Mouse (Mus musculus) forebrain, embryonic 13.5 days (tissue): ENCODE data around the gene Thbs4. TPM values are rescaled to one million over a fixed set of nuclear protein-coding genes. Genes with fewer than 3 reads are reported as not detected.

ENCODE experiments used
- ATAC-seq: fragments of 200-750 bp; cut with Nextera tagmentation; 2 replicates; pipeline ENCODE4 v1.8.0; 2017
- H3K27ac ChIP-seq: fragments of 300-500 bp; sonication (generic); 2 replicates; pipeline ENCODE4 v1.5.1; 2015; ENCODE audit warnings: inconsistent platforms, mild to moderate bottlenecking, moderate library complexity
- H3K27me3 ChIP-seq: fragments of 300-500 bp; sonication (generic); 2 replicates; pipeline ENCODE4 v1.6.1; 2015; ENCODE audit warnings: mild to moderate bottlenecking, inconsistent platforms
- H3K36me3 ChIP-seq: fragments of 300-500 bp; sonication (generic); 2 replicates; pipeline ENCODE4 v1.6.1; 2015; ENCODE audit warnings: mild to moderate bottlenecking, inconsistent platforms; ENCODE audit not compliant: poor library complexity, severe bottlenecking
- H3K4me1 ChIP-seq: fragments of 300-500 bp; sonication (generic); 2 replicates; pipeline ENCODE4 v1.6.1; 2015; ENCODE audit warnings: inconsistent platforms
- H3K4me2 ChIP-seq: fragments of 300-500 bp; sonication (generic); 2 replicates; pipeline ENCODE4 v1.6.1; 2015; ENCODE audit warnings: inconsistent platforms, mild to moderate bottlenecking, moderate library complexity
- H3K4me3 ChIP-seq: fragments of 300-500 bp; sonication (generic); 2 replicates; pipeline ENCODE4 v1.5.1; 2015; ENCODE audit warnings: mild to moderate bottlenecking, inconsistent platforms
- H3K9ac ChIP-seq: fragments of 300-500 bp; sonication (generic); 2 replicates; pipeline ENCODE4 v1.6.1; 2015; ENCODE audit warnings: mild to moderate bottlenecking, inconsistent platforms
- H3K9me3 ChIP-seq: fragments of 300-500 bp; sonication (generic); replicated peaks from 2 replicates; pipeline ENCODE4 v1.6.1; 2016; ENCODE audit warnings: inconsistent platforms
- WGBS: fragments of 180-500 bp; shearing (Covaris S2); methylation state at CpG from one replicate; pipeline ENCODE4 v1.1.7; 2015; 5-methylcytosine and 5-hydroxymethylcytosine counted together
- polyA plus RNA-seq: library from polyadenylated mRNA; unstranded; fragments of >200 nt; fragmentation: Nextera tagmentation; extraction: Ambion mirVana; gene quantifications from 2 replicates; pipeline ENCODE4 v1.2.1, GENCODE M21; 2015

The Thbs4 gene
- polyA plus RNA-seq, 1 experiment from 2014 or later: 1.4 TPM

DNA sequence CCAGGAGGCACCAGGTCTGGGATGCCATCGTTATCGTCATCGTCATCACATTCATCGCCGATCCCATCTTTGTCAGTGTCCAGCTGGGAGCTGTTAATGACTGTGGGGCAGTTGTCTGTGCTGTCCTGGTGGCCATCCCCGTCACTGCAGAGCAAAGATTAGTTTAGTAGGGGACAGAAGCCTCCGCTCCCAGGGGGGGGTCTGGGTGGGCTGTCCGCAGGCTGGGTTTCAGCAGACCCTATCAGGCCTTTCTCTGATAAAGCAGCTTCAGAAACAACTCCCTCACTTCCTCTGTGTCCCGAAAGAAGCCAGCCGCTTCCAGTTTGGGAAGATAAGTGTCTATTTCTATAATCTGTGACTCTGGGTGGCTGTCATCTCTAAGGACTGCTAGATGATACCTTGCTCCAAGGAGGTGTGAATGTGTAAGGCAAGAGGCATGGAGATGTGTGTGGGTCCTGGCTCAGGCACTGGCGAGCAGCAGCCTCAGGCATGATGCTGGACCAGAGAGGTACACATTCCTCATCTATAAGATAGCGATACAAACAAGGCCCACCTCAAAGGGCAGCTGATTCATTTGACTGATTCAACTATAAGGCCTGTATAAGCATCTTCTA, 36.5 kb downstream of the Thbs4 start:
- H3K36me3 ChIP-seq: no peaks in the 10 kb centered on the region
- no peak overlapping the region for H3K4me2 ChIP-seq
- H3K4me1 ChIP-seq: no peaks in the 10 kb centered on the region
- 84% methylated on average over 12 of the region's 12 CpGs for WGBS
- no peak overlapping the region for H3K27ac ChIP-seq
- no peaks in the 10 kb centered on the region for H3K9me3 ChIP-seq
- no peak overlapping the region for H3K9ac ChIP-seq
- H3K27me3 ChIP-seq: no peaks in the 10 kb centered on the region
- no peak for ATAC-seq
- H3K4me3 ChIP-seq: no peak overlapping the region

DNA sequence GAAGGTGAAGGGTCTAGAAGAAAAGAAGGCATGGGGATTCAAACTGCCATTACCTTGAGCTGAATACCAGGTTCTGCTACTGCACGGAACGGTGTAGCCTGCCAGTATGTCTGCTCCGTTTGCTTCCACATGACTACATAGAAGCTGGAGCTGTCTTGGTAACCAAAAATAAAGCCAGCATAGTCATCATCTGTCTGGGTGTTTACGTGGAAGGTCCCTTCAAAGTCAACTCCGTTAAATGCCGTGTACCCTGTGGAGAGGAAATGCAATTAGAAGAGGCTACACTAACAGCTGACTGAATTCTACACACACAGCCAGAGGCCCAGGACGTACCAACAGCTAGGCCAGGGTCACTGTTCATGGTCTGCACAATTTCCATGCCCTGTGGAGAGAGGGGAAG, 39.6 kb downstream of the Thbs4 start:
- no peak overlapping the region for H3K9ac ChIP-seq
- H3K4me3 ChIP-seq: no peak overlapping the region
- ATAC-seq: no peak
- no peaks in the 10 kb centered on the region for H3K9me3 ChIP-seq
- H3K4me2 ChIP-seq: no peak overlapping the region
- H3K36me3 ChIP-seq: no peaks in the 10 kb centered on the region
- peaks cover 13% of the 10 kb centered on the region for H3K4me1 ChIP-seq
- 52% methylated on average over 7 of the region's 7 CpGs for WGBS
- no peaks in the 10 kb centered on the region for H3K27me3 ChIP-seq
- no peak overlapping the region for H3K27ac ChIP-seq

DNA sequence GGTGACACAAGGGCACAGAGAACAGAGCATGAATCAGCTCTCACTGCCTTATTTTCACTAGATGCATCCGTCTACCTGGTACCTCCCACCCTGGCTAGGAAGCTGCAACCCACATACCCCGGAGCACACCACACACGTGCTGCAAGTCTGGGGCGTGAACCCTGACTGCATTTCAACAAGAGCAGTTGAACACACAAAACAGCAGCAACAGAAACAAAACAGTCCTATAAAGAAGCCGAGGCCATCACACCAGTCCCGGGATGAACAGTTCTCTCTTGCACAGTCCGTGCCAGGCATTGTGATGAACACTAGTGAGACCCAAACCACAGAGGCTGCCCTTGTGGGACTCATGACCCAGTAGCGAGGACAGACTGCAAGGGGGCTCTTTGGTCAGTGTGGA, 40.9 kb downstream of the Thbs4 start:
- Histone ChIP-seq H3K9me3 (no peaks in the 10 kb centered on the region), H3K4me1 (peaks cover 13% of the 10 kb centered on the region), H3K36me3 (no peaks in the 10 kb centered on the region), H3K4me3 (no peak overlapping the region), H3K27me3 (no peaks in the 10 kb centered on the region), H3K27ac (no peak overlapping the region), H3K9ac (no peak overlapping the region), H3K4me2 (no peak overlapping the region)
- no peak for ATAC-seq
- WGBS: 89% methylated on average over 8 of the region's 8 CpGs

DNA sequence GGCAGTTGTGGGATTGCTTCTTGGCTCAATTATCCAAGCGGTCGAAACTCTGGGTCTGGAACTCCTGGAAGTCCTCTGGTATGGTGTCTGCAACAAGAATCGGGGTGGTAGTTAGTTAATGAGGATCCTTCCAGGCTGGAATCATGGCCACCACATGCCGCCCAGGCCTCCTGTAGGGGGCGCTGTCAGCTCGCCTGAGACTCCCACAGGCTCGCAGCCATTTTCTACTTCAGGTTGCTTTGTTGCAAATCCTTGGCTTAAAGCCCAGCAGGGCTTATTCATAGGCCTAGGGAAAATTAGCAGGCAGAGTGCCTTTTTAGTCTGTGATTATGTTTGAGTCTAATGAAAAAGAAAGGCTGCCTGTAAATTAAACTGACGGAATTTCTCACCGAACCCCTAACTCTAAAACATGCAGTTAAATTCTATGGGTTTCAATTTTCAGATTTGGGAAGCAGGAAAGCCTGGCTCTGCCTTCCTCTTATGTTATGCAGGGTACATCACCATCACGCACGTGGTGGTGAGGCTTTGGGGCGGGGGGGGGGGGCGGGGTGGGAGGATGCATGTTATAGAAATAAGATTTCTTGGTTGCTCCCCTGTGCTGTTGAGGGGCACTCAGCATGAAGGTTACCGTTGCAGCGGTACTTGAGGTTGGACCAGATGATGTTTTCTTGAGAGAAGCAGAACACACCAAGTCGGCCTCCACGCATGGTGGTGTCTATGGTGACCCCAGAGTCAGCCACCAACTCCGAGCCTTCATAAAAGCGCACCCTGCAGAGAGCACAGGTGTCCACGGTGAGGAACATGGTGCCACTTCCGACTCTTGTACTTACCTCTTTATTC, 42.7 kb downstream of the Thbs4 start:
- no peak overlapping the region for H3K4me2 ChIP-seq
- peak; percentile 89 for ATAC-seq
- no peaks in the 10 kb centered on the region for H3K36me3 ChIP-seq
- no peak overlapping the region for H3K9ac ChIP-seq
- no peaks in the 10 kb centered on the region for H3K9me3 ChIP-seq
- no peaks in the 10 kb centered on the region for H3K27me3 ChIP-seq
- WGBS: 40% methylated on average over 21 of the region's 21 CpGs
- H3K27ac ChIP-seq: peak overlapping the region; percentile 66
- H3K4me3 ChIP-seq: no peak overlapping the region
- peaks cover 13% of the 10 kb centered on the region for H3K4me1 ChIP-seq

DNA sequence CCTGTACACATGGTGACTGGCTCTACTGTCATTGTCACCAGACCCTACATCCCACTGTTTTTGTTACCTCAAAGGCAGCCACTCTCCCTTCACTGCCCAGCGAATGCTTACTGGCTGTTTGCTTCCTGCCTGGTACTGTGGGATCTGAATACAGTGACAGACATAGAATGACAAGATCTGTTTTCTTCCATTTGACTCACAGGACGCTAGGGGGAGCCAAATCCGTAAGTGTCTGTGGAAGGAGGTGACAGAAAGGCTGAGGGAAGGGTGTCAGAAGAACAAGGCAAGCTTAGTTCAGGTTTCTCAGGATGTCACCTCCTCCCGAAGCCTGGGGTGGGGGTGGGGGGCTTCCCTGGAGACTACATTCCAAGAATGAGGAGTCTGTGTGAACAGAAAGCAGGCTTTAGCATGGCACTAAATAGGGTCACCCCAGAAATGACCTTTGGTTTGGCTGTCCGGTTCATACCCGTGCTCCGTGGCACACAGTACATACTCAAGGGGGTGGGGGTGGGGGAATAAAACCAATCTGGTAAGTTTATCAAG, 43.6 kb downstream of the Thbs4 start:
- no peaks in the 10 kb centered on the region for H3K9me3 ChIP-seq
- H3K4me2 ChIP-seq: peak overlapping the region; percentile 40
- H3K9ac ChIP-seq: no peak overlapping the region
- H3K27me3 ChIP-seq: no peaks in the 10 kb centered on the region
- no peaks in the 10 kb centered on the region for H3K36me3 ChIP-seq
- no peak overlapping the region for H3K27ac ChIP-seq
- peak; percentile 76 for ATAC-seq
- peaks cover 13% of the 10 kb centered on the region for H3K4me1 ChIP-seq
- 23% methylated on average over 7 of the region's 7 CpGs for WGBS
- H3K4me3 ChIP-seq: no peak overlapping the region

DNA sequence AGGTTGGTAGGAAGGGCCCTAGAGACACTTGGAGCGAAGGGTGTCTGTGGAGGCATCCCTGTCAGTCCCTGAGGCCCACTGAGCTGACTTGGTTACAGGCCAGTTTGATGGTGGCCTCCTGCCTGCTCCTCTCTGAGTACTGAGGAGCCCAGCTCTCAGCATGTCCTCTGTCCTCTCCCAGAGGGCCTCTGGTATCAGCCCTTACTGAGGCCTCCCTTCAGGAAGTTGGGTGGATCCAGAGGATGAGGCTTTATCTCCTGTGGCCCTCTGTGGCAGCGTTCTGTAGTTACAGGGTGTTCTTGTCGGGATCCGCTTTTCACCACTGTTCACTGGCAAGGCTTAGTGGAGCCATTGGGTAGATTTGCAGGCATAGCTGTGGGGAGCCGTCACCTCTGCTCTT, 51.3 kb downstream of the Thbs4 start:
- H3K4me3 ChIP-seq: no peak overlapping the region
- no peak overlapping the region for H3K4me2 ChIP-seq
- no peaks in the 10 kb centered on the region for H3K27me3 ChIP-seq
- H3K9ac ChIP-seq: no peak overlapping the region
- no peak overlapping the region for H3K27ac ChIP-seq
- ATAC-seq: no peak
- WGBS: 87% methylated on average over 5 of the region's 5 CpGs
- no peaks in the 10 kb centered on the region for H3K36me3 ChIP-seq
- no peaks in the 10 kb centered on the region for H3K4me1 ChIP-seq
- H3K9me3 ChIP-seq: no peaks in the 10 kb centered on the region

DNA sequence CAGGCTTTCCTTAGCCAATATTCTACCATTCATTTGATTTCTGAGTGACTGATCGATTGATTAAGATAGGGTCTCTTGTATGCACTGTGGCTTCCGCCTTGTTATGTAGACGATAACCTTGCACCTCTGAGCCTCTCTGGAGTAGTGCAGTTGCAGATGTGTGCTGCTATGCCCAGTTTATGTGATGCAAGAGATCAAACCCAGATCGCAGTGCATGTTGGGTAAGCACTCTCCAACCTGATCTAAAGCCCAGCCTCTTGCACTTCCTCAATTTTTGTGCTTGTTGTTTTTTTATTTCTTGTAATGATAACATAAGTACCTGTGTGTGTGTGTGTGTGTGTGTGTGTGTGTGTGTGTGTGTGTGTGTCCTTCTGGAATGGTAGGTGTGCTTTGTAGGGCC, 51.7 kb downstream of the Thbs4 start:
- Histone ChIP-seq H3K4me1 (no peaks in the 10 kb centered on the region), H3K27ac (no peak overlapping the region), H3K9me3 (no peaks in the 10 kb centered on the region), H3K4me3 (no peak overlapping the region), H3K36me3 (no peaks in the 10 kb centered on the region), H3K4me2 (no peak overlapping the region), H3K9ac (no peak overlapping the region), H3K27me3 (no peaks in the 10 kb centered on the region)
- WGBS: 91% methylated on average over 4 of the region's 4 CpGs
- ATAC-seq: no peak

DNA sequence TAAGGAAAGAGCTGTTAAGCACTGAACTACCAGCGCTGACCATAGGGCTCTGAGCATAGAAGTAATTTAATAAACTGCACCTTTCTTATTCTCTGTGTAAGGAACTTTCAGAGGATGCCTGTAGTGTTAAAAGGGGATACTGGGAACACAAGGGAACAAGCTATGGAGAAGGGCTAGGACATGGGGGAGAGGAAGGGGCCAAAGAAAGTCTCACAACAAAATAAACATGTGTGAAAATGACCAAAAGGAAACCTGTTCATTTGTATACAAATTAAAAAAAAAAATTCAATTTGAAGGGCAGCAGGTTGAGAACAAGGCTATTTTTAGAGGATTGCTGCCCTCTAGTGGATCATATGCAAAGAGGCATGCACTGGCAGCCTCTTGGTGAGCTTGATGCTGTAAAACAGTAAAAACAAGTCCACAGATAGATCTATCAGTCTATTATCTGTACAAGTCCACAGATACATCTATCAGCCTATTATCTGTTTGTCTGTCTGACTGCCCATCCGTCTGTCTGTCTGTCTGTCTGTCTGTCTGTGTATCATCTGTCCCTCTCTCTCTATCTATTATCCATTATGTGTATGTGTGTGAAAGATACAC, 53.8 kb downstream of the Thbs4 start:
- H3K9ac ChIP-seq: no peak overlapping the region
- no peak overlapping the region for H3K4me3 ChIP-seq
- no peak overlapping the region for H3K27ac ChIP-seq
- H3K36me3 ChIP-seq: no peaks in the 10 kb centered on the region
- no peaks in the 10 kb centered on the region for H3K9me3 ChIP-seq
- no peak overlapping the region for H3K4me2 ChIP-seq
- H3K4me1 ChIP-seq: peaks cover 13% of the 10 kb centered on the region
- ATAC-seq: peak; percentile 50; the same call in 1 of the 2 replicates
- WGBS: 5% methylated on average over 2 of the region's 2 CpGs
- H3K27me3 ChIP-seq: no peaks in the 10 kb centered on the region

DNA sequence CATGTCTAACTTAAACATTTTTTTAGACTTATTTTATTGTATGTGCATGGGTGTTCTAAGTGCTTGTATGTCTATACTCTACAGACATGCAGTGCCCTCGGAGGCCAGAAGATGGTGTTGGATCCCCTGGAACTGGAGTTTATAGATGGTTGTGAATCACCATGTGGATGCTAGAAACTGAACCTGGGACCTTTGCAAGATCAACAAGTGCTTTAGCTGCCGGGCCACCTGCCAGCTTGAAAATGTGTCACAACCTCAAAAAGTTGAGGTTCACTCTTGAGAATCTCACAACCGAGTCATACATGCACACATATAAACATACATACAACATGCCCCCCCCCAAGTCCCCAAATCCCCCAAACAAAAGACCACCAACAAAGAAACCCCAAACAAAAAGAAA, 54.8 kb downstream of the Thbs4 start:
- 85% methylated on average over 3 of the region's 3 CpGs for whole genome bisulfite sequencing
- no peak for ATAC-seq

DNA sequence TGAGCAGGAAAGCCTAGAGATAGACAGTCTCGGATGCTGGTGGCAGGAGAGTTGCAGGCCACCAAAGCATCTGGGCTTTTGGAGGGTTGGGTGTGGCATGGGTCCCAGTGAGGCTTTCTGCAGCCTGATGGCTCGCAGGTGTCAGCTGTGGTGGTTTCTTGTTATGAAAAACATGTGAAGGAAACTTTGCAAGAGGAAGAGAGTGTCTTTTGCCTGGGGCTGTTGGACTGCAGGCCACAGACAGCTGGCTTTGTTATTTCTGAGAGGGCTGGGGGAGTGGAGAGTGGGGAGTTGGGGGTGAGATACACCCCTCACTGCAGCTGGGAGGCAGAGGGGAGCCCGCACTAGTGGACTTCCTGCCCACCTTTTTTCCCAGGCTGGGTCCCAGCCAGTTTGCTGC, 55.8 kb downstream of the Thbs4 start:
- H3K27me3 ChIP-seq: no peaks in the 10 kb centered on the region
- peaks cover 30% of the 10 kb centered on the region for H3K4me1 ChIP-seq
- no peak overlapping the region for H3K9ac ChIP-seq
- no peaks in the 10 kb centered on the region for H3K9me3 ChIP-seq
- no peak for ATAC-seq
- 86% methylated on average over 3 of the region's 3 CpGs for WGBS
- H3K36me3 ChIP-seq: no peaks in the 10 kb centered on the region
- no peak overlapping the region for H3K4me3 ChIP-seq
- no peak overlapping the region for H3K4me2 ChIP-seq
- no peak overlapping the region; the same call in 1 of the 2 replicates for H3K27ac ChIP-seq

More for the DNA sequence above, 54.8 kb downstream of the Thbs4 start:
- Histone ChIP-seq H3K9ac (no peak overlapping the region), H3K27ac (no peak overlapping the region), H3K36me3 (no peaks in the 10 kb centered on the region), H3K9me3 (no peaks in the 10 kb centered on the region), H3K4me1 (peaks cover 21% of the 10 kb centered on the region), H3K4me2 (no peak overlapping the region), H3K4me3 (no peak overlapping the region), H3K27me3 (no peaks in the 10 kb centered on the region)

DNA sequence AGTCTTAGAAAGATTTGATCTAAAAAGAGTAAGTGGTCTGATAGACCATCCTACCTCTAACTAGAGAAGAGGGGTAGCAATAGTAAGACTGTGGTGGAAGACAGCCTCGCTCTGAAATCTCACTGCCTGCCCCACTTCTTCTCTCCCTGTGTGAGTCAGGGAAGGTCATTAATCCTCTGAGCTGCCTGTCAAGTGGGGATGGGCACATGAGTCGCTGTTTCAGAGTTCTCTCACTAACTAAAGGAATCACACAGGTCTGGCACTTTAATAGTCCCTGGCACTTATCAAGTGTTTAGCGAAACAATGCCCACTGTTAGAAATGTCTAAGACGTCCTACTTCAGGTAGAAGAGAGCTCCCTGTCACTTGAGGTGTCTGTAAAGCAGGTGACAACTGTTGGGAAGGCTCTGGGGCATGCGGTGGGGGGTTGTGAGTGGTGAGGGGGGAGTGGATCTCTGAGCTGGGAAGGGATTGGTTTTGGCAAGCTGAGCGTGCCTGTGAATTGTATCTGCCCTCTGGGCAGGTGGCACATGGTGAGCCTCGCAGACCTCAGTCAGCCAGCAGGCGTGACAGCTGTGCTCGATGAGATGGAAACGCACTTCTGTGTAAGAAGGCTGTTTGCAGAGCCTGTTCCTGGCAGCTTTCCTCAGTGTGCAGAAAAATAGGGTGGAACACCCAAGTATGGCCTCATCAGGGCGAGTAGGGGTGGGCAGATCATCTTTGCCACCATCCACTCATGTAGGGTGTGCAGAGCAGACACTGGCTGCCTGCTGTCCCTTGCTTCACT, 57.9 kb downstream of the Thbs4 start:
- no peak overlapping the region for H3K9ac ChIP-seq
- WGBS: 36% methylated on average over 11 of the region's 11 CpGs

More for the DNA sequence above, 57.9 kb downstream of the Thbs4 start:
- Histone ChIP-seq H3K4me1 (peaks cover 42% of the 10 kb centered on the region), H3K36me3 (no peaks in the 10 kb centered on the region), H3K27ac (peak overlapping the region; percentile 80), H3K4me2 (no peak overlapping the region; the same call in 1 of the 2 replicates), H3K27me3 (no peaks in the 10 kb centered on the region), H3K4me3 (no peak overlapping the region), H3K9me3 (no peaks in the 10 kb centered on the region)
- peak; percentile 83 for ATAC-seq
